Mouse (Mus musculus): ENCODE measurements around the gene Abat.

Abat gene

GRCm38 (mm10) chr16:8639466-8640191 lies 126.4 kb downstream of the Abat start:
- DNase-seq = no peak

- DNase-seq = peak; percentile 56
Observed at GRCm38 (mm10) chr16:8643855-8644254, 130.6 kb downstream of the Abat start.

DNA sequence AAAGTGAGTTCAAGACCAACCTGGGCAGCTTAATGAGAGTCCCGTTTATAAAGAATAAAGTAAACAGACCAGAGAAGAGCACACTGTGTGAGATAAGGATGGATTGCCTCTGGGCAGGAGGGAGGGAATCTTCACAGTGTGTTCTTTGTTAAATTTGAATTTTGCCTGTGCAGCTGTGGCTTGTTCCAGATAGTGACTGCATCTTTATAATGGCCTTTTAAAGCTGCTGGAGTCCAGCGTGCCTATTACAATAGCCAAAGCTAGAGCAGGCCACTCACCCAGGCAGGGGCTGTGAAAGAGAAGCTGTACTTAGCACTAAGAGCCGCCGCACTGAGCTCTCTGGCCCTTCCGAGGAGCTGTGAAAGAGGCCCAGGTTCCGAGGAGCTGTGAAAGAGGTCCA lies 132.3 kb downstream of the Abat start:
- DNase-seq = no peak

DNA sequence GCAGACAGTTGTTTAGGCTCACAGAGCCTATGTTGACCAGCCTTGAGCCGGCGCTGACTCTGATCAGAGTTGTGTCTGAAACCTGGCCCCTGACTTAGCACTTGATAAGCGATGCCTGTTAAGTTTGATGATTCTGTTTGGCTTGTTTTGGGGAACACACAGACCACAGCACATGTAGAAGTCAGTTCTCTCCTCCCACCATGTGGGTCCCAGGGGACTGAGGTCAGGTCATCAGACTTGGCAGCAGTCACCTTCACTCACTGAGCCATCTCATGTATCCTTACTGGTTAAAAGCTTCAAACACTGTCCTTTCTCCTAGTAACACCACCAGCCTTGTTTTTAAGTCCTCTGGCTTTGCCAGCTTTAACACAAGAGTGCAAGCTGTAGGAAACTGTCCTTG lies 136.8 kb downstream of the Abat start:
- no peak for DNase-seq

- no peak for DNase-seq
Observed at GRCm38 (mm10) chr16:8655108-8655507, 141.9 kb downstream of the Abat start.

DNA sequence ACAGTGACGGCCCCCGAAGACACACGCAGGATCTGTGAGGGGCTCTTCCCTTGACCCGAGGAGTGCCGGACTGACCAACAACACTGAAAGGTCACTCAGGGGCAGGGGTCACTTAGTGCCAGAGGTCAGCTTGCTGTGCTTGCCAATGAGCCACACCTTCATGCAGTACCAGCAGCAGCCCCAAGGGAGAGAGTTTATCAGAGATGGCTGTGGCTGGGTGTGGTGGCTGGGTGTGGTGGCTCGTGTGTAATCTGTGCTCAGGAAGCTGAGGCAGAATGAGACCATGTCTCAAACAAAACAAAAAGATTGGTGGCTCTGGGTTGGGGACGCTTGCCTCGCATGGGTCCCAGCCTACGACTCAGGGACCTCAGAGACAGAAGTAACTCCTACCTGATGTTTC lies 142.4 kb downstream of the Abat start:
- DNase-seq = no peak

DNA sequence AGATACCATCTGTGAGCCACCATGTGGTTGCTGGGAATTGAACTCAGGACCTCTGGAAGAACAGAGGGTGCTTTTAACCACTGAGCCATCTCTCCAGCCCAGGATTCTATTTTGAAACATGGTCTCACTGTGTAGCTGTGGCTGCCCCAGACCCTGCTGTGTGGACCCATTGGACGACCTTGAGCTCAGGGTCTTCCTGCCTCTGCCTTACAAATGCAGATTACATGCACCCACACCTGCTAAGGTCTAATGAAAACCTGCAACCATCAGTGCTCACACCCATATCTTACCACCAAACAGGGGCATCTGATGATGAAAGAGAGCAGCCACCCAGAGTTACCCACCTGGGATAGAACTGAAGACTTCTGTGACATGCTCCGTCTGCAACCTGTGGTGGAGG lies 143.0 kb downstream of the Abat start:
- no peak for DNase-seq

DNA sequence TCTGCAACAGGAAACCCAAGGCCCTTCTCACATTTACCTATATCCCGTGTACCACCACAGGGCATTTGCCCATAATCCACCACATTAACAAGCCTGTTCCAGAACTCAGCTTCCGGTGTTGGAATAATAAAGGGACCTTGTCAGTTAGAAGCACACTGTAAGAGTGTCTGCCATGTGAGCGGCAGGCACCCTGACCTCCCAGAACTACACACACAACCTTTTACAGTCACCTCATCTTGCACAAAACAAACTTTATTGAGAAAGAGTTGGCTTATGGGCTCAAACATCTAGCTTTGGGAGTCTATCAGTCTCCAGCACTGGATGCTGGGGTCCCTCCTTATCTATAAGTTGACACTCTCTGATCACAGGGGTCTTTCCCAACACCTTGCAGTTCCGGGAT lies 145.1 kb downstream of the Abat start:
- DNase-seq = no peak

DNA sequence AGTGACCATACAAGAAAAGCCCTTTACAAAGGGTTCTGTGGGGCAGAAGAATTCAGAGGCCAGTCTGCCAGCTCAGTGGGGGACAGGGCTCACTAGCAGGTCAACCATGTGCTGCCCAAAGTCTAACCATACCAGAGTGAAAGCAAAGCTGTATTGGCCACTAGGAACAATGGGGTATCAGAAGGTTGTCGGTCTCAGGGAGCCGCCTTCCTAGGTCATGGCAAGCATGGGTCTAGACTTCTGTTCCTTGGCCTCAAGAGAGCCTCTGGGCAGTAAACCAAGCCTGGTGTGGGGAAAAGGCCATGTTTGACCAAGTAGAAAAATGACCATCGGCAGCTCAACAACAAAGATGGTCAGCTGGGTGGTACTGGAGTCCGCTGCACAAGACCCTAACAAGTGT lies 145.5 kb downstream of the Abat start:
- DNase-seq = no peak

DNA sequence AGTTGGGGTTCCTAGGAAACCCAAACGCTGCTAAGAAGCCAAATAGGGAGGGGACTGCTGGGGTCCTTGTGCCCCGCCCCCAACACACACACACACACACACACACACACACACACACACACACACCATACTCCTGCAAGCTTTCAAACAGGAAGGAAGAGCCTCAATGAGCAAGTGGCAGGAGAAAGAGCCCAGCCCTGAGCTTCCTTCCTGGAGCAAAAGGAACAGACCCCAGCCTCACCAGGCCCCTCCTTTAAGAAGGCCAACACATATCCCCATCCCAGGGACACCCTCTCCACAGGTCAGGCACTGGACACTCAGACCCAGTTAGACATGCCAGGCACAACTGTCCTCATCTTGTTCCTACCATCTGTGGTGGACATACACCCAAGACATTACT lies 149.8 kb downstream of the Abat start:
- no peak for DNase-seq

DNA sequence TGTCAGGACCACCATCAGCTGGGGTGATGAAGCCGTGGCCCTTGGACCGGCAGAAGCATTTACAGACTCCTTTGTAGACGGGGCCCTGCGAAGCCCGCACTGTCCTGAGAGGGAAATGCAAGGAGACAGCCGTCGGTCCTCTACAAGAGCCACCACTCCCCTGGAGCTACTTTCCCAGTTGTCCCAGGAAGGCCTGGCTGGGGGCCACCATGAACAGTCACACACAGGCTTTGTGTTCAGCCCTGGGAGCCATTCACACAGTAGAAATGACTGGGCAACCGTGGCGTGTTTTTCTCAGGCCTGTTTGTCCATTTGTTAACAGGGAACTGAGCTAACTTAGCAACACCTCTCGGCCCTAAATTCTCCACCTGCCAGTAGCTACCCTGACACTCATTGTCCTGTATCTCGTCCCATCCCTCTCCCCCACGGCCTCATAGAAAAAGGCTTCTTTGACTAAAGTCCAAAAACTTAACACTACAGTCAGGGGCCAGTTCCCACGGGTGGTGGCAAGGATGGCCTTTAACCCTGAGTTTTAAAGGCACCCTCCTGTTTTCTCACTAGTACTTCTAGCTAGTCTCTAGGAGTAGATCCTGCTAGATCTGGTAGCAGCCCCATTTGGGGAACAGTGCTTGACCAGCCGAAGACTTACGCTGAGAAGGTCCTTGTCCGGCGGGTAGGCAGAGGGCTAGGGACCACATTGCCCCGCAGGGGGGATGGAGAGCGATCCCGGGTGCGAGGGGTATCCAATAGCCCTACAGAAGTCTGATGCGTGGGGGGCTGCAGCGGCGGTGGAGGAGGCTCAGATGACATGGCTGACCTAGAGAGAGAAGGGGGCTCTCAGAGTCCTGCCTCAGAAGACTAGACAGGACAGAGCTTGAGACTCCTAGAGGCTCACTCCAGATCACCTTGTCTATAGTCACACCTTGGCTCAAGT lies 150.6 kb downstream of the Abat start:
- DNase-seq = no peak

- no peak for DNase-seq
Observed at GRCm38 (mm10) chr16:8665367-8665766, 152.1 kb downstream of the Abat start.

- DNase-seq = no peak
Observed at GRCm38 (mm10) chr16:8666452-8666851, 153.2 kb downstream of the Abat start.

DNA sequence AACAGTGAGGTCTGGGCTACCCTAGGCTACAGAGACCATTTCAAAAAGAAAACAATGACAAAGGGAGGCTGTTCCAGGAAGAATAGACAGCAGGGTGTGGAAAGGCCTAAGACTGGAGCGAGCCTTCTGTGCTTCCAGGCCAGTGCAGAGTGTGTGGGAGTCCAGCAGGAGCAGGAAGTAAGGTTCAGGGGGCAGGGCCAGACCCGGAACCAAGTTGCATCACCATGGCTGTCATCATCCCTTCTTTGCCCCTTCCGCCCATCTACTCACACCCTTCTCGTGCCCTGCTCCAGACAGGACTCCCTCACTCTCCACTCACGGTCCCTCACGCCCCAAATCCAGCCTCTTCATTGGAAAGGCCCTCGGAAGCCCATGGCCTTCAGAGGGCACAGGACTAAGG lies 154.0 kb downstream of the Abat start:
- no peak for DNase-seq

GRCm38 (mm10) chr16:8667814-8668213 lies 154.6 kb downstream of the Abat start:
- no peak for DNase-seq

DNA sequence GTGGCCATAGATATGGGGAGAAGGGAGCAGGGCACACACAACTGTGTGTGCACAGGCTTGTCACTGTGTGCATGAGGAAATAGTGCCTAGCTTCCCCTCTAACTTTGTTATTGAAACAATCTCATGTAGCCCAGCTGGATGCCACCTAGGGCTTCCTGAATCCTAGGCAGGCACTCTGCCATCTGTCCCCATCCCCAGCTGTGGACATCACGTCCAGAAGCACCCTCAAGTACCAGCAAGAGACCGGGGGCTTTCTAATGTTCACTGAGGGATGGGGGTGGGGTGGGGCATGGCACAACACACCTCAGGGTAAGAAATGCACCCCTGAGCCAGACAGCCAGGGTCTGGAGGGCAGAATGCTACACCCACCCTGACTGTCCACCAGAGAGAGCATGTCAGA lies 155.2 kb downstream of the Abat start:
- DNase-seq = no peak

DNA sequence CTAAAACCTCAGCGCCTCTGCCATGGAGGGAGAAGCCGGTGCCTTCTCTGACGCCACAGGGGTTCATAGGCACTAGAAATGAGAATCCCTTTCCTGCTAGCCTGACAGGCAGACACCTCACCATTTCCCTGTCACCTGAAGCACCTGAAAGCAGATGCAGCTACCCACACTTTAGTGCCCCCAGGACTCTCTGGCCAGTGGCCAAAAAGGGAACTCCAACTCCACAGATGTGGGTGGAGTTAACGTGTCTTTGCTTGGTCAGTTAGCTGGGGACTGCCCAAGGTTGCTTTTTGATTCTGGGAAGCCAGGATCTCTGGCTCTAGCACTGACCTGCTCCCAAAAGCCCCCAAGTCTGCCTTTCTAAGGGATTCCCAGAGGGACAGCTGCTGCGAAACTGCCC lies 156.2 kb downstream of the Abat start:
- DNase-seq = peak; percentile 33

DNA sequence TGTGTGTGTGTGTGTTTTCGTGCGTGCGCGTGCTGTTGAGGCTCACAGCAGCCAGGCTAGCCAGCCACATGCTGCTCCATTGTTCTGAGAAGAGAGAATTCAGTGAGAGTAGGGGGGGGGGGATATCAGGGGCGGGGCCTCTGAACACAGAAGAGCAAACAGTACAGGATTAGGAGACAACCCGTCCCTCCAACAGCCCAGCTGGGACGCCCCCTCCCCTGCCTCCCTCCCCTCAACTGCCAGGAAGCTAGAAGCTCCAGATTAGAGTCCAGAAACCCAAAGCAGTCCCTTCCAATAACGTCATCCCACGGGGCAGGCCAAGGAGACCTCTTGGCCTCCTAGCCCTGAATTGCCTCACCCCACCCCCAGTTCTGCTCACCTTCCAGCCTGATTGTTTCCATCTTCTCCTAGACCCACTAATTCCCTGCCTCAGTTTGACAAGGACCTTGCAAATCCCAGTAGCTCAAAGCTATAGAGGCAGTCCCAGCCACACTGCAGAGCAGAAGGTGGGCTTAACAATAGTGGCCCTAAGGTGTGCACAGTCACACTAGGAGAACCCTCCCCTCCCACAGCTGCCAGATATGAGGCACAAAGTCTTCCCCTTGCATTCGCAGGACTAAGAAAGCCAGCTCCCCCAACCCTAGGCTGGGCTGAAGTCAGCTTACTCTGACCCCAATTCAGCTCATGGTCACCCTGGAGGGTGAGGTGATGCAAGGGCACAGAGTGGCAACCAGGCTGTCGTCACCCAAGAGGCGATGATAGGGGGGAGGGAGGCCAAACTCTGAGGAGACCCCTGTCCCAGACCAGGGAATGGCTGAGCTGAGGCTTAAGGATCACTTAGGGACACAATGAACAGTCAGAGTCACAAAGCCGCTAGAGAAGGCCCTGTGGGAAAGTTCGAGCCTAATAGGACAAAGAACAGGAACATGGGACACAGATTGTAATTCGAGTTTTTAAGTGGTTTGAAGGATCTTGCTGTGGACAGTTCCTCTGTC lies 157.1 kb downstream of the Abat start:
- DNase-seq = peak; percentile 68

Measured in embryo, embryonic 11 days (tissue).